Mouse (Mus musculus) hindbrain, embryonic 13.5 days (tissue): Measurements from ENCODE around the gene Cav3. TPM values are rescaled to one million over a fixed set of nuclear protein-coding genes. Genes with fewer than 3 reads are reported as not detected.
A peak's percentile ranks its signal among the peaks of the same experiment; 100 is the strongest.

Experiments used
- ATAC-seq: fragments of 200-750 bp; cut with Nextera tagmentation; 2 replicates; pipeline ENCODE4 v1.8.0; 2017; ENCODE audit warnings: moderate TSS enrichment; ENCODE audit not compliant: low FRiP score
- H3K27ac ChIP-seq: fragments of 300-500 bp; sonication (generic); 2 replicates; pipeline ENCODE4 v1.5.1; 2015; ENCODE audit warnings: inconsistent platforms, mild to moderate bottlenecking, moderate library complexity
- H3K27me3 ChIP-seq: fragments of 300-500 bp; sonication (generic); 2 replicates; pipeline ENCODE4 v1.6.1; 2015; ENCODE audit warnings: mild to moderate bottlenecking, inconsistent platforms
- H3K36me3 ChIP-seq: fragments of 300-500 bp; sonication (generic); 2 replicates; pipeline ENCODE4 v1.6.1; 2015; ENCODE audit warnings: mild to moderate bottlenecking, inconsistent platforms
- H3K4me1 ChIP-seq: fragments of 300-500 bp; sonication (generic); replicated peaks from 2 replicates; pipeline ENCODE4 v1.6.1; 2015; ENCODE audit warnings: inconsistent platforms
- H3K4me2 ChIP-seq: fragments of 300-500 bp; sonication (generic); 2 replicates; pipeline ENCODE4 v1.6.1; 2015; ENCODE audit warnings: inconsistent platforms, mild to moderate bottlenecking, moderate library complexity
- H3K4me3 ChIP-seq: fragments of 300-500 bp; sonication (generic); 2 replicates; pipeline ENCODE4 v1.5.1; 2015; ENCODE audit warnings: mild to moderate bottlenecking, inconsistent platforms
- H3K9ac ChIP-seq: fragments of 300-500 bp; sonication (generic); 2 replicates; pipeline ENCODE4 v1.6.1; 2015; ENCODE audit warnings: mild to moderate bottlenecking, inconsistent platforms
- H3K9me3 ChIP-seq: fragments of 300-500 bp; sonication (generic); 2 replicates; pipeline ENCODE4 v1.6.1; 2016; ENCODE audit warnings: inconsistent platforms
- WGBS: fragments of 180-500 bp; shearing (Covaris S2); methylation state at CpG from one replicate; pipeline ENCODE4 v1.1.7; 2015; 5-methylcytosine and 5-hydroxymethylcytosine counted together
- polyA plus RNA-seq: library from polyadenylated mRNA; unstranded; fragments of >200 nt; fragmentation: Nextera tagmentation; extraction: Ambion mirVana; gene quantifications from 2 replicates; pipeline ENCODE4 v1.2.1, GENCODE M21; 2015

Gene Cav3
- polyA plus RNA-seq, 1 experiment from 2014 or later = 0.23 TPM

DNA sequence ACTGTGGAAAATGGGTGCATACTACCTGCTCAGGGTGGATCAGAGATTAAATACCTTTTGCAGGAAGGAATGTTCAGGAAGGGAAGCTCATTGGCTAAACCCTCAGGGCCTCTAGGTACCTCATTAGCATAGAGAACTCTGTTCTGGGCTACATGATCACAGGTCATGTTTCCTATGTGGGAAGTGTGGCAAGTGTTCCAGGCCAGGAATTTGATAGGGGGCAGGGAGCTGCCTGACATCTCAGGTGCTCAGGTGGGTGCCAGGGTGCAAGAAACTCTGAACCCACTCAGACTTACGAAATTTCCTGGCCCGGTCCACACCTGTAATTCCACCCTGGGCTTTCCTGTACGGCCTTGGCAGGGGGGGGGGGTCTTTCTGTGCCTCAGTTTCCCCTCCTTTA is 39.4 kb downstream of the Cav3 start:
- no peak overlapping the region for H3K27ac ChIP-seq
- H3K4me1 ChIP-seq = no peaks in the 10 kb centered on the region
- ATAC-seq = no peak
- H3K4me3 ChIP-seq = no peak overlapping the region
- H3K36me3 ChIP-seq = no peaks in the 10 kb centered on the region
- no peaks in the 10 kb centered on the region for H3K9me3 ChIP-seq
- WGBS = 100% methylated on average over 3 of the region's 3 CpGs
- H3K27me3 ChIP-seq = peaks cover 4% of the 10 kb centered on the region; the same call in 1 of the 2 replicates
- H3K4me2 ChIP-seq = no peak overlapping the region
- H3K9ac ChIP-seq = no peak overlapping the region

DNA sequence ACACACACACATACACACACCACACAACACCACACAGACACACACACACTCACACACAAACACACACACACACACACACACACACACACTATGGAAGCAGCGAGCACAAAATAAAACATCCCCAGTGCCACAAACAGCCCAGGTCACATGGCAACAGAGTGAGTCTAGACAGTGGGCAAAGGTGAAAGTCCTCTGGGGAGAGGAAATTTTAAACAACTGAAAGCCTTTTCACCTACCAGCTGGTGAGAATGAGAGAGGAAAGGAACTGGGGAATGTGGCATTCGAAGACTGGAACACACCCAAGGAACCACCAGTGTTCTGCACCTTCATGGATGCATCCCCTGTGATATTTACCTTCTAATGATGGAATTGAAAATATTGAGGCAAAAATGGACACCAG is 40.2 kb downstream of the Cav3 start:
- H3K9me3 ChIP-seq = no peaks in the 10 kb centered on the region
- H3K4me1 ChIP-seq = no peaks in the 10 kb centered on the region
- H3K36me3 ChIP-seq = no peaks in the 10 kb centered on the region
- H3K27me3 ChIP-seq = peaks cover 4% of the 10 kb centered on the region; the same call in 1 of the 2 replicates
- 82% methylated on average over 2 of the region's 2 CpGs for WGBS
- H3K9ac ChIP-seq = no peak overlapping the region
- H3K4me3 ChIP-seq = no peak overlapping the region
- no peak for ATAC-seq
- no peak overlapping the region for H3K4me2 ChIP-seq
- no peak overlapping the region for H3K27ac ChIP-seq

DNA sequence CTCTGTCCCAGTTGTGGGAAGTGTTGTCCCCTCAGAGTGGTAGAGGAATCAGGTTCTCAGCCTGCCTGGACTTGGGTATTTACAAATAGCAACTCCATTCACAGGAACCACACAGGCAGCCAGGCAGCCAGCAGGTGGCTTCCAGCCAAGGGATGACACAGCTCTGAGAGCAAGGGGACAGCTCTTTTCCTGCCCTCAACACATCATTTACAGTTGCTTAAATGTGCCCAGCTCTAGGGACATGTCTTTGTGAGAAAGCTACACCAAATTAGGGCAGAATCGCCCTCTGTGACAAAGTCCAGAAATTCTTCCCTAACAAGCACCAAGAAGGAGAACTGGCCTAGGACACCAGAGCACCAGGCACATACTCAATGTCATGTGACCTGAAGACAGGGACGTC is 41.9 kb downstream of the Cav3 start:
- no peak for ATAC-seq
- H3K4me2 ChIP-seq = no peak overlapping the region
- H3K27ac ChIP-seq = no peak overlapping the region
- no peak overlapping the region for H3K4me3 ChIP-seq
- H3K27me3 ChIP-seq = peaks cover 4% of the 10 kb centered on the region; the same call in 1 of the 2 replicates
- H3K9me3 ChIP-seq = no peaks in the 10 kb centered on the region
- H3K9ac ChIP-seq = no peak overlapping the region
- no peaks in the 10 kb centered on the region for H3K36me3 ChIP-seq
- WGBS = 77% methylated on average over 2 of the region's 2 CpGs
- no peaks in the 10 kb centered on the region for H3K4me1 ChIP-seq

DNA sequence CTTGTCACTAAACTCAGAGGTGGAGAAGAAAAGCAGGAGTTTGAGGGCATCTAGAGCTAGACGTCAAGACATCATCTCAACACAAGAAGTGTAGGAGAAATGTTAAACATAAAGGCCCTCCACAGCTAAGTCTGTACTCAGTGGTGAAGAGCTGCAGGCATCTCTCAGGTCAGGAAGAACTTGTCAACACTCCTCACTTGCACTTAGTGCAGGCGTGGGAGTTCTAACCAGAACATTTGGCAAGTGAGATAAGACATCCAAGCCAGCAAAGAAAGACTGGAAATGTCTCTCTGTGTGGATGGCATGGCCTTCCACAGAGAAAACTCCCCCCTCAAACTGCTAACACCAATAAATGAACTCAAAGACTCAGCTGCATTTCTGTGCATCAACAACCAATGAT is 48.3 kb downstream of the Cav3 start:
- Histone ChIP-seq H3K4me1 (peaks cover 10% of the 10 kb centered on the region), H3K9ac (no peak overlapping the region), H3K27me3 (peaks cover 38% of the 10 kb centered on the region), H3K36me3 (no peaks in the 10 kb centered on the region), H3K9me3 (no peaks in the 10 kb centered on the region; the same call in 1 of the 2 replicates), H3K27ac (no peak overlapping the region), H3K4me2 (no peak overlapping the region), H3K4me3 (no peak overlapping the region)
- 89% methylated on average over 2 of the region's 2 CpGs for WGBS
- ATAC-seq = no peak

DNA sequence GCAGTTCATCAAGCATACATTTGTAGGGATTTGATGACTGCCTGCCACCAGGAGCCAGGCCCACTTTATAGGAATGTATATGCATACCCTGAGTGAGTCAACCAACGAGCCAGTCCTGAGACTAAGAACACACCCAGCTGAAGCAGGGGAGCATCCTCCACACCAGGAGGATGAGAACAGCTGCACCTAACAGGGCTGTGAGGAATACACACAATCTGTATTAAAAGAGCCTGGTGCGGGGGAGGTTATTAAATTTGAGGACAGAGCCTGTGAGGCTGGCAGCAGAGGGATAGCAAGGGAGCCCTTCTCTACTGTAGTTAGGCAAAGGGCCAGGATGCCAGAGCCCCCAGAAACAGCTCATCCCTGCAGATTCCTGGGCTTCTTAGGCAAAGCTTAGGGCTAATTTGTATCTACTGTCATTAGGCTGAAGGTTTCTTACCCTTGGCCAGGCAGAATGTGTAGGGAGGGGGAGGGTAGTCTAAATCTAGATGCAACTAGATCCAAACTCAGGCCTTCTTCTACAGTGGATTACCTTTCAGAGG is 50.4 kb downstream of the Cav3 start:
- H3K27ac ChIP-seq = no peak overlapping the region
- H3K4me2 ChIP-seq = no peak overlapping the region
- H3K4me3 ChIP-seq = no peak overlapping the region
- H3K4me1 ChIP-seq = peaks cover 10% of the 10 kb centered on the region
- H3K9me3 ChIP-seq = no peaks in the 10 kb centered on the region; the same call in 1 of the 2 replicates
- H3K9ac ChIP-seq = no peak overlapping the region
- WGBS = 60% methylated on average over 2 of the region's 2 CpGs
- no peak for ATAC-seq
- H3K36me3 ChIP-seq = no peaks in the 10 kb centered on the region
- H3K27me3 ChIP-seq = peaks cover 58% of the 10 kb centered on the region

DNA sequence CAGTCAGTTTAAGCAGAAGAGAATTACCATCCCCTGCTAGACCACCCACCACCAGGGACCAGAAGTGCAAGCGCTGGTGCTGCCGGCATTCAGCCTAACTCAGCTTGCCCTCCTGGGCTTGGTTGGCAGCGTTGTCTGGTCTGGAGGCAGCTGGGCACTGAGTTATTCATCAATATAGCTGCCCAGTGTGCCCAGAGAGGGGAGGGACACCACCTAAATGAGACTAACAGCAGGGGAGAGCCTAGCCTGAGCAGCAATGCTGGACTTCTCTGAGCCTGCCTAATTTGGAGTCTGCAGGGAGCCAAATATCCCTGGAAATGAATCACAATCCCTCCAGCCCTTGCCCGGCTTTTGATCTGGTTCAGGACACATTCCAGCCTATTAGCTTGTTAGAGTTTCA is 51.0 kb downstream of the Cav3 start:
- 9% methylated on average over 4 of the region's 4 CpGs for WGBS
- Histone ChIP-seq H3K4me2 (no peak overlapping the region), H3K4me1 (peaks cover 10% of the 10 kb centered on the region), H3K36me3 (no peaks in the 10 kb centered on the region), H3K9me3 (no peaks in the 10 kb centered on the region; the same call in 1 of the 2 replicates), H3K27me3 (peaks cover 63% of the 10 kb centered on the region), H3K9ac (no peak overlapping the region), H3K27ac (no peak overlapping the region), H3K4me3 (no peak overlapping the region)
- ATAC-seq = peak; percentile 61; the same call in 1 of the 2 replicates

DNA sequence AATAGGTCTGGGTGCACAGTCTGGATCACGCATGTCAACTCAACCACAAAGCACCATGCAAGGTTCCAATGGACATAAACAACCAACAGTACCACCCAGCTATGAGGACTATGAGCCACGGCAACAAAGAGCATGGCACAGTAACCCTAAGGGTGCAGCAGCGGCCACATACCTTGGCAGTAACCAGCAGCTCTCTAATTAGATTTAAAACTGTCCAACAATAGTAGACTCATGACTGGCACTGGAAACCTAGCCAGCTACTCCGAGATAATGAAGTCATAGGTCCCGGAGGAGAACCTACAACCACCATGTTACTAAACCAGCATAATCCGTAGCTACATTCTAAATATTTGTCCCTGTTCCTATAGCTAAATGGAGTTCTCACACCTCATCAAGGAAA is 55.3 kb downstream of the Cav3 start:
- Histone ChIP-seq H3K4me1 (peaks cover 17% of the 10 kb centered on the region), H3K9ac (no peak overlapping the region), H3K4me3 (no peak overlapping the region), H3K27me3 (peaks cover 76% of the 10 kb centered on the region), H3K4me2 (no peak overlapping the region), H3K36me3 (no peaks in the 10 kb centered on the region), H3K27ac (no peak overlapping the region), H3K9me3 (no peaks in the 10 kb centered on the region)
- 89% methylated on average over 6 of the region's 6 CpGs for WGBS
- no peak for ATAC-seq

DNA sequence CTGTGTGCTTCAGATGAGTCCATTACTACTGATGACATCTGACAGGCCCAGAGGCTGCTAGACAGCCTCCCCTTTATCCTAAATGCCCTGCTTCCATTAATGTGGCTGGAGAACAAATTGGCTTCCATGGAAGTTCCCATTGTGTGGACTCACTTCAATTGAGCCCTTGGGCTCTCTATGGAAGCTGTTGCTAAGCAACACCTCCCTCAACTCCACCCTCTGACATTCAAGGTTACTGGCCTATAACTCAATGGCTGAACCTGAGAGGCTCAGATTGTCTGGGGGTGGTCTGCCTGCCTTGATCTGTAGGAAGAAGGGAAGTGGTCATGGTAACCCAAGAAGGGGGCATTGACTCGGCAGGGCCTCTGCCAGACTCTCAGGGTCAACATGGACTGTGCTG is 57.2 kb downstream of the Cav3 start:
- no peak overlapping the region for H3K4me2 ChIP-seq
- no peaks in the 10 kb centered on the region for H3K9me3 ChIP-seq
- peaks cover 82% of the 10 kb centered on the region for H3K27me3 ChIP-seq
- ATAC-seq = 0 out of 2 replicates have a peak, but pooled peaks have one; percentile 68
- H3K36me3 ChIP-seq = no peaks in the 10 kb centered on the region
- H3K27ac ChIP-seq = no peak overlapping the region
- WGBS = 3% methylated on average over 1 of the region's 1 CpGs
- H3K4me1 ChIP-seq = peaks cover 8% of the 10 kb centered on the region
- H3K4me3 ChIP-seq = no peak overlapping the region
- H3K9ac ChIP-seq = no peak overlapping the region

DNA sequence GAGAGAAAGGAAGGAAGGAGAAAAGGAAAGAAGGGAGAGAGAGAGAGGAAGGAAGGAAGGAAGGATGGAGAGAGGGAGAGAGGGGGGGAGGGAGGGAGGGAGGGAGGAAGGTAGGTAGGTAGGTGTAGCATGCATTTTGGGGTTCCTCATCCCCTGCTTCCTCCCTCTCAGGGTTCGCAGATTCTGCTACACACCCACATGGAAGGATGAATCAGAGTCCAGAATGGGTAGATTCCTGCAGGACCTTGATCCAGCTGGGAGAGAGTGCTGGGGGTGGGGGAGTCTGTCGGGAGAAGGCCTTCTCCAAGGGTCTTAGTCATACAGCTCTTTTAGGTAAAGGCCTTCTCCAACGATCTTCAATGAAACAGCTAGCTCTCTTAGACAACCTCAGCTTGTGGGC is 58.3 kb downstream of the Cav3 start:
- no peaks in the 10 kb centered on the region for H3K9me3 ChIP-seq
- no peak overlapping the region for H3K4me3 ChIP-seq
- no peak overlapping the region for H3K4me2 ChIP-seq
- 83% methylated on average over 3 of the region's 3 CpGs for WGBS
- peaks cover 8% of the 10 kb centered on the region for H3K4me1 ChIP-seq
- H3K27me3 ChIP-seq = peaks cover 81% of the 10 kb centered on the region
- no peak overlapping the region for H3K27ac ChIP-seq
- ATAC-seq = no peak
- H3K36me3 ChIP-seq = no peaks in the 10 kb centered on the region
- H3K9ac ChIP-seq = no peak overlapping the region

DNA sequence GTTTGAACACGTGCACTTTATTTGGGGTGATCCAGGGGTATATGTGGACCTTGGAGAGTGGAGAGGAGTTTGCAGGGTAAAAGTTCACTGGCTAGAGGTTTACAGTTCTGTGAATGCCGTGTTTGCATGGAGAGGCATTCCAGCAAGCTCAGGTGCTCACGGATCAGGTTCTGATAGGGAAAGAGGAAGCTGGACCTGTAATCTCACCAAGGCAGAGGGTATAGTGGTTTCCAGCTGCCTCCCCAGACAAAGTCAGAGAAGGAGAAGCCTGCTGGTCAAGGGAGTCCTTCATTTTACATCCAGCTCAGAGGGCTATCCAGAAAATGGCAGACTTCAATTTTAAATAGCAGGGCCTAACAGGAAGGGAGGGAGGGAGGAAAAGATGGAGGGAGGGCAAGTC is 58.7 kb downstream of the Cav3 start:
- H3K27me3 ChIP-seq = peaks cover 81% of the 10 kb centered on the region
- peaks cover 8% of the 10 kb centered on the region for H3K4me1 ChIP-seq
- no peak overlapping the region for H3K27ac ChIP-seq
- H3K36me3 ChIP-seq = no peaks in the 10 kb centered on the region
- ATAC-seq = no peak
- H3K4me2 ChIP-seq = no peak overlapping the region
- no peaks in the 10 kb centered on the region for H3K9me3 ChIP-seq
- WGBS = 82% methylated on average over 3 of the region's 3 CpGs
- no peak overlapping the region for H3K4me3 ChIP-seq
- no peak overlapping the region for H3K9ac ChIP-seq

Other genes with a start within 250 kb of the Cav3 start
- 10.1 and 12.1 TPM in 2 replicates for gene Lmcd1, start 185.7 kb upstream of the Cav3 start, polyA plus RNA-seq
- gene Ssu2, start 71.5 kb upstream of the Cav3 start, polyA plus RNA-seq = not detected in 2 replicates
- 0.51 and 0.56 TPM in 2 replicates for gene Oxtr, start 30.4 kb downstream of the Cav3 start, polyA plus RNA-seq
- gene Rad18, start 237.2 kb downstream of the Cav3 start, polyA plus RNA-seq = 13.9 and 14.6 TPM in 2 replicates